Comparison of ENCODE assay signal across 25 mouse cellular contexts in the genomic region with DNA sequence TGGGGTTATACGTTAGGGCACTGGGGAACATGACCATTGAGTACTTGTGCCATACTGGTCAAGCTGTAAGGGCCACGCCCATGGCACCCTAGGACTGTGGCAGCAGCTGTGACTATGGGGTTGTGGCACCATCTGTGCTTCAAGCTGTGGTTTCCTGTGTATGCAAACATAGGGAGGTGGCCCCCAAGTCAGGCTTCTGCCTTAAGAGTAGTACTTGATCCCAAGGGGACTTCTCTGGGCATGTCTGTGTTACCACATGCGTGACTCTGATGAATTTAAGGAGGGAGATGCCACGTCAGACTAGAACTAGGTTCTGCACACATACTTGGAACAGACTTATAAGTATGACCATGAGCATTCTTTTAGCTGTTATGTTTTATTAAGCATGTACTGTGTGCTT.
"Had no signal": no experiment of that assay in that cellular context is flagged by ENCODE, and none has a peak within 500 bp of the region (broad histone marks: within the 10 kb centered on the region; RNA-seq: fewer than 3 reads in every experiment).

No protein-coding gene starts in this region.

- H3K36me3 ChIP-seq: heart, embryonic 13.5 days; heart, embryonic 15.5 days; hindbrain, embryonic 13.5 days; hindbrain, embryonic 15.5 days; limb, embryonic 10.5 days; limb, embryonic 12.5 days; liver, embryonic 12.5 days had no signal

- H3K4me3 ChIP-seq: heart, adult 2 months; heart, embryonic 13.5 days; heart, embryonic 15.5 days; hindbrain, embryonic 13.5 days; hindbrain, embryonic 15.5 days; layer of hippocampus, adult 2 months; left cerebral cortex, adult 2 months; limb, embryonic 10.5 days; limb, embryonic 12.5 days; liver, embryonic 12.5 days had no signal

- H3K4me1 ChIP-seq: heart, embryonic 13.5 days; heart, embryonic 15.5 days; hindbrain, embryonic 13.5 days; hindbrain, embryonic 15.5 days; limb, embryonic 10.5 days; limb, embryonic 12.5 days; liver, embryonic 12.5 days had no signal

- H3K9ac ChIP-seq: heart, embryonic 13.5 days; heart, embryonic 15.5 days; hindbrain, embryonic 13.5 days; hindbrain, embryonic 15.5 days; limb, embryonic 12.5 days; liver, embryonic 12.5 days; liver, embryonic 14.5 days had no signal

- H3K27me3 ChIP-seq: heart, embryonic 13.5 days; heart, embryonic 15.5 days; hindbrain, embryonic 13.5 days; hindbrain, embryonic 15.5 days; limb, embryonic 12.5 days; liver, embryonic 12.5 days had no signal

- DNase-seq: gastrocnemius, postnatal 14 days; gastrocnemius, postnatal 36 days; heart, adult 11 months; heart, adult 2 months; heart, postnatal 14 days; heart, postnatal 36 days; kidney, adult 18-20 months; kidney, adult 8-10 months; kidney, postnatal 10 days; kidney, postnatal 25 days; kidney, postnatal 4 days; liver had no signal

- ATAC-seq: hindbrain, postnatal 0 days; intestine, postnatal 0 days; liver, embryonic 12.5 days had no signal

- H3K9me3 ChIP-seq: heart, embryonic 15.5 days; hindbrain, embryonic 13.5 days; hindbrain, embryonic 15.5 days; limb, embryonic 10.5 days; liver, embryonic 12.5 days had no signal

- H3K4me2 ChIP-seq: heart, embryonic 11.5 days; heart, embryonic 13.5 days; heart, embryonic 15.5 days; hindbrain, embryonic 13.5 days; hindbrain, embryonic 15.5 days; limb, embryonic 12.5 days; liver, embryonic 12.5 days had no signal

- H3K27ac ChIP-seq: heart, adult 2 months; heart, embryonic 13.5 days; heart, embryonic 15.5 days; hindbrain, embryonic 13.5 days; hindbrain, embryonic 15.5 days; hindbrain, postnatal 0 days; layer of hippocampus, adult 2 months; left cerebral cortex, adult 2 months; limb, embryonic 10.5 days; limb, embryonic 12.5 days; liver, embryonic 12.5 days; liver, embryonic 14.5 days had no signal
